Mouse (Mus musculus) hindbrain, embryonic 16.5 days (tissue): ENCODE measurements at regions not wholly inside any gene's neighbourhood (a gene's known extent, or its start where the extent isn't known, plus 50 kb on each side); places are given as distances from the start of the nearest gene placed in this dataset.

ENCODE experiments used
- ATAC-seq: fragments of 200-750 bp; cut with Nextera tagmentation; 2 replicates; pipeline ENCODE4 v1.8.0; 2017; ENCODE audit warnings: moderate TSS enrichment, moderate library complexity
- H3K27ac ChIP-seq: fragments of 300-500 bp; sonication (generic); 2 replicates; pipeline ENCODE4 v1.5.1; 2014; ENCODE audit warnings: low read depth, mild to moderate bottlenecking, control low read depth, low read length, moderate library complexity
- H3K27me3 ChIP-seq: fragments of 300-500 bp; sonication (generic); replicated peaks from 2 replicates; pipeline ENCODE4 v1.6.1; 2014; ENCODE audit warnings: low read length; ENCODE audit not compliant: control insufficient read depth, insufficient read depth
- H3K36me3 ChIP-seq: fragments of 300-500 bp; sonication (generic); 2 replicates; pipeline ENCODE4 v1.6.1; 2014; ENCODE audit warnings: mild to moderate bottlenecking, low read length, moderate library complexity, mixed read lengths; ENCODE audit not compliant: control insufficient read depth, insufficient read depth
- H3K4me1 ChIP-seq: fragments of 300-500 bp; sonication (generic); 2 replicates; pipeline ENCODE4 v1.6.1; 2014; ENCODE audit warnings: low read depth, low read length; ENCODE audit not compliant: control insufficient read depth, insufficient read depth
- H3K4me2 ChIP-seq: fragments of 300-500 bp; sonication (generic); 2 replicates; pipeline ENCODE4 v1.6.1; 2014; ENCODE audit warnings: mild to moderate bottlenecking, low read length, control low read depth, moderate library complexity
- H3K4me3 ChIP-seq: fragments of 300-500 bp; sonication (generic); 2 replicates; pipeline ENCODE4 v1.5.1; 2014; ENCODE audit warnings: mild to moderate bottlenecking, low read length, control low read depth, moderate library complexity
- H3K9ac ChIP-seq: fragments of 300-500 bp; sonication (generic); 2 replicates; pipeline ENCODE4 v1.6.1; 2014; ENCODE audit warnings: low read depth, mild to moderate bottlenecking, control low read depth, low read length, moderate library complexity
- H3K9me3 ChIP-seq: fragments of 300-500 bp; sonication (generic); 2 replicates; pipeline ENCODE4 v1.6.1; 2014; ENCODE audit warnings: mild to moderate bottlenecking, low read length, moderate library complexity; ENCODE audit not compliant: control insufficient read depth
- whole genome bisulfite sequencing: fragments of 180-500 bp; shearing (Covaris S2); extraction: QIAGEN DNeasy Blood & Tissue Kit; methylation state at CpG from one replicate; pipeline ENCODE4 v1.1.7; 2014; 5-methylcytosine and 5-hydroxymethylcytosine counted together

DNA sequence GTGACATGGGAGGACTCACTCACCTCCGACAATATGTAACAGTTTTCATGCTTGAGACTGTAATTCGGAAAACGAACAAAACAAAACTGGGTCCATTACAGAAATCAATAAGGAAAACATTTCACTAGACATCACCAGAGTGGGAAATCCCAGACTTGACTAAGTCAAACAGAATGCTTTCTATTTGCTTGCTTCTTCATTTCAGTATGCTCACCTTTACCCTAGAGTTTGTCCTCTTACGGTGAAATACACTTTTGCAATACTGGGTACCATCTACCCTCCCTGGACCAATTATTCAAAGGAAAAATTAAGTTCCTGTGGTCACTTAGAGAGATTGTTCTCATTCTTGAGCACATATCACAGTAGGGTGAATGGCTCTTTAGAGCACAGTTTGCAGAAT lies 613.4 kb upstream of the 4930412O13Rik start:
- Histone ChIP-seq H3K27ac (no peak overlapping the region), H3K4me3 (no peak overlapping the region), H3K4me1 (no peaks in the 10 kb centered on the region), H3K36me3 (no peaks in the 10 kb centered on the region), H3K9me3 (no peaks in the 10 kb centered on the region), H3K4me2 (no peak overlapping the region), H3K9ac (no peak overlapping the region), H3K27me3 (no peaks in the 10 kb centered on the region)
- ATAC-seq: no peak
- WGBS: 98% methylated on average over 4 of the region's 4 CpGs

DNA sequence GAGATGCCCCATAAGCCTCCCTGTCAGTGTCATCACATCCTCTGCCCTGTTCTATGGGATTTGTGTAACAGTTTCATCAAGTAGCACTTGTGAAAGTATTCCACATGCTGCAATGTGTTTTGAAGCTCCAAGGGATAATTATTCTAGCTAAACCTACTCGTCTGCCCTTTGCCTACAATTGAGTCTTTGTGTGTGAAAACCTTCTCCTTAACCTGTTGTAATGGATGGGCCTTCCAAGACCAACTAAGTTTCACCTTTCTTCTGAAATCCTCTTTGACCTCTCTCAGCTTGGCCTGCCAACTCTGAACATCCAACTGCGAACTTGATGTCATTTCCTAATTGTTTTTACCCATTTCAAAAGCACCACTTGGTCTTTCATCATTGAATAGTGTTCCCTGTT lies 597.6 kb upstream of the 4930412O13Rik start:
- H3K4me1 ChIP-seq: no peaks in the 10 kb centered on the region
- no peak overlapping the region for H3K9ac ChIP-seq
- H3K4me2 ChIP-seq: no peak overlapping the region
- no peaks in the 10 kb centered on the region for H3K36me3 ChIP-seq
- no peak for ATAC-seq
- 92% methylated on average over 2 of the region's 2 CpGs for WGBS
- H3K27me3 ChIP-seq: no peaks in the 10 kb centered on the region
- no peak overlapping the region for H3K27ac ChIP-seq
- no peaks in the 10 kb centered on the region for H3K9me3 ChIP-seq
- H3K4me3 ChIP-seq: no peak overlapping the region

DNA sequence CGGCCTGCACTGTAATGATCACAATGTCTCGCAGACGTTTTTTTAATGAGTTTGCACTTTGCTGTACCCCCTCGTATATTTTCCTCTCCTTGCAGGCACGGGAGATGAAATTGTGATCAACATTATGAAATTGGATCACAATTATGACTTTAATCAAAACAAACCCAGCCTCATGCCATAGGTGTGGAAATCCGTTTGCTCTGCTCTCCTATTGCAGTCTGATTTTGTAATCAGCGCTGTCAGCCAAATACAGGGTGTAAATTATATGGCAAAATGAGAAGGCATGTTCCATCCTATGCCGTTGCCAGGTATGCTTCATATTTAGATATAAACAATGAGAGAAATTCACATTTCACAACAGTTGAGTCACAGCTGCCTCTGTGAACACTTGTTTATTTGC lies 595.3 kb upstream of the 4930412O13Rik start:
- H3K4me2 ChIP-seq: no peak overlapping the region
- no peak overlapping the region for H3K4me3 ChIP-seq
- 78% methylated on average over 8 of the region's 8 CpGs for WGBS
- ATAC-seq: no peak
- H3K27ac ChIP-seq: no peak overlapping the region
- H3K9me3 ChIP-seq: no peaks in the 10 kb centered on the region
- H3K36me3 ChIP-seq: no peaks in the 10 kb centered on the region
- H3K4me1 ChIP-seq: no peaks in the 10 kb centered on the region
- no peak overlapping the region for H3K9ac ChIP-seq
- H3K27me3 ChIP-seq: no peaks in the 10 kb centered on the region

DNA sequence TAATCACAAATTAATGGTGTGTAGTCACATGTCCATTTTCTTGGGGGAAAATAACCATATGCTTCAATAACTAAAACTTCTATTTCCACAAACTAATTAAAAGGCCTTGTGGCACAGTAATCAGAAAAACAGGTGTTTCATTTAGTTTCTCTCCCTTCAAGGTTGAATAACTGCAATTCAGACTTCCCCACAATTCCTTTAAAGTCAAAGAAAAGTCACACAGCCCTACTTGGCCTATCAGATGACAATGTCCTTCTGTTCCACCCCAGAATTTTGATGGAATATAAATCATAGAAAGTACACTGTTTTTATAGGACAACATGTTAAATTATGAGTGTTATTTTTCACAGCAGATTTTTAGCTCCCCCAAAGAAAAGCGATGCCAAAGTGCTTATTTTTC lies 594.0 kb upstream of the 4930412O13Rik start:
- Histone ChIP-seq H3K36me3 (no peaks in the 10 kb centered on the region), H3K9me3 (no peaks in the 10 kb centered on the region), H3K4me3 (no peak overlapping the region), H3K4me1 (no peaks in the 10 kb centered on the region), H3K9ac (no peak overlapping the region), H3K27ac (no peak overlapping the region), H3K27me3 (no peaks in the 10 kb centered on the region), H3K4me2 (no peak overlapping the region)
- WGBS: 95% methylated on average over 1 of the region's 1 CpGs
- no peak for ATAC-seq

DNA sequence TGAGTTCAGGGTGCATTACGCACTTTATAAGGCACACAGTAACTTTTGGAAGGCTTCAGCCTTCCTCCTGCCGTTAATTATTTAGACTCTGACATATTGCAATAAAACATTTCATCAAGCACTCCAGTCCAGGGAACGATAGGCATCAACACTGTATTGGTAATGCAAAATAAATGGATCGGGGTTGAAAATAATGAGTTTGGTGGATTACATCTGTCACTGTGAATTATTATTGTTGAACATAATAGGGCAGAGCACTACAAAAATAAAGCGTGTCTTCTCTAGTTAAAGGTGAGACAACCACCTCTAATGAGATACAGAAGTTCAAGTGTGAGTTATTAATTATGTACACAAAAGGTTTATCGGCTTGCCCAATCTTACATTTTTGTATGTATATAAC lies 593.4 kb upstream of the 4930412O13Rik start:
- no peak overlapping the region for H3K4me3 ChIP-seq
- 82% methylated on average over 6 of the region's 6 CpGs for WGBS
- ATAC-seq: no peak

DNA sequence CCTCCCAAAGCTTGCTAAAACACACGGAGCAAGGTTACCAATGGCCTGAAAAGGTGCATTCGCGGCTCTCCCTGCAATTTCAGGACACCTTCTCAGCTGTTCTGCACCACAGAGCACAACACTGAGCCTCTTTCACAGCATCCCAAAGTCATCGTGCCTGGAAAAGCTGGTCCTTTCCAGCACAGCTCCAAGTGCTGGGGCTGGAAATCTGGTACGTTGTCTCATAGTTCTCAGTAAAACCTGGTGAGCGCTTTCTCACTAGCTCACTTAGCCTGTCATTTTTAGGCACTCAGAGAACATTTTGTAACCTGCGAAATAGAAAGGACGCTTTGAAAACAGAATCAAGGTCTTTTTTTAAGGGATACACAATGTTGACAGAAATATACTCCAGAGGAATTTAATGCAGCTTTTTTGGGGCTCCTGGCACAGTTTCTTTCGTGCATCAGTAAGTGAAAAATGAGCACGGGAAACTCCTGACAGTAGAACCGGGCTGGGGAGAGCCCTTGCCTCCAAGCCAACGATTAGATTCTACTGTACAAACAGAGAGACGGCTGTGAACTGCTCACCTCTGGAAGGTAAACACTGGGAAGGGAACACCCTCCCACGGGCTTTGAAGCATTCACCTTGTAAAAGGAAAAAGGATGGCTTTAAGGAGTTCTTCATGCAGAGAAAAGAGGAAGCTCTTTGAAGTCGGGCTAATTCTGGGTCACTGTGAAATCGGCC lies 549.3 kb upstream of the 4930412O13Rik start:
- Histone ChIP-seq H3K4me2 (peak overlapping the region; percentile 3; the same call in 1 of the 2 replicates), H3K9me3 (no peaks in the 10 kb centered on the region), H3K27me3 (no peaks in the 10 kb centered on the region), H3K9ac (no peak overlapping the region), H3K27ac (no peak overlapping the region), H3K36me3 (no peaks in the 10 kb centered on the region), H3K4me3 (no peak overlapping the region), H3K4me1 (no peaks in the 10 kb centered on the region)
- WGBS: 44% methylated on average over 16 of the region's 16 CpGs
- ATAC-seq: no peak

More for the DNA sequence above, 593.4 kb upstream of the 4930412O13Rik start:
- H3K9me3 ChIP-seq: no peaks in the 10 kb centered on the region
- H3K36me3 ChIP-seq: no peaks in the 10 kb centered on the region
- no peak overlapping the region for H3K4me2 ChIP-seq
- H3K27me3 ChIP-seq: no peaks in the 10 kb centered on the region
- no peaks in the 10 kb centered on the region for H3K4me1 ChIP-seq
- no peak overlapping the region for H3K9ac ChIP-seq
- H3K27ac ChIP-seq: no peak overlapping the region

DNA sequence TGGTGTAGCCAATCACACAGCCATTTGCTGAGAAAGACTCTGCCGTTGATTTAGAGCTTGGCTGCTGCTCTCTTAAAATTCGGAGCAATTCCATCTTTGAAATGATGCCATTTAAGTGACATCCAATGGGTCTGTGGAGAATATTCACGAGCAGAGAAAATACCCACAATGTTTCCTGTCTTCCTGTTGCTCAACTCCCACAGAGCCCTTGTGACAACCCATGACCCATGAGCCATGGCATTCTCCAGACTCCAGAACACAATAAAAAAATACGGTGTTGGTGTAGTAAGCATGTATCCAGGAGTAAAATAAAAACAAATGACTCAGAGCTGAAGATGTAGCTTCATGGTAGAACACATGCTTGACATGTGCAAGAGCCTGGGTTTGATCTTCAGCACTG lies 532.1 kb upstream of the 4930412O13Rik start:
- Histone ChIP-seq H3K4me3 (no peak overlapping the region), H3K36me3 (no peaks in the 10 kb centered on the region), H3K27ac (no peak overlapping the region), H3K27me3 (no peaks in the 10 kb centered on the region), H3K9ac (no peak overlapping the region), H3K4me2 (no peak overlapping the region), H3K9me3 (no peaks in the 10 kb centered on the region), H3K4me1 (no peaks in the 10 kb centered on the region)
- WGBS: 74% methylated on average over 4 of the region's 4 CpGs
- ATAC-seq: no peak

DNA sequence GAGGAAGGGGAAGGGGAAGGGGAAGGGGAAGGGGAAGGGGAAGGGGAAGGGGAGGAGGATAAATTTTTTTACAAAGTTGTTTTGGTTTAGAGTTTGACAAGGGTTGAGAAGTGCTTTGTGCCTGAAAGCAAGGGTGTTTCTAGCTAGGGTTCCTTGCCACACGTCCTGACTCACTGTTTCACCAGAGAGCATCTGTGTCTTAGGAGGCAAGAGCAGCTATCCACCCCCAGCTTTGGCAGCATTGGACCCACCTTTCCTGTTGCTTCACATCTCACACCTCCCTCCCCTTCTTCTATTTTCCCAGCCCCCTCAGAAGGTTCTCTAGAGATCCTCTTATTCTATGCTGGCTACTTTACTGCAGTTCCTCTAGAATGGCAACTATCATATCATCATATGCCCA lies 531.1 kb upstream of the 4930412O13Rik start:
- H3K36me3 ChIP-seq: no peaks in the 10 kb centered on the region
- WGBS: 36% methylated on average over 1 of the region's 1 CpGs
- H3K27ac ChIP-seq: no peak overlapping the region
- no peak for ATAC-seq
- no peaks in the 10 kb centered on the region for H3K4me1 ChIP-seq
- H3K9ac ChIP-seq: no peak overlapping the region
- H3K4me3 ChIP-seq: no peak overlapping the region
- no peak overlapping the region for H3K4me2 ChIP-seq
- H3K9me3 ChIP-seq: no peaks in the 10 kb centered on the region
- H3K27me3 ChIP-seq: no peaks in the 10 kb centered on the region

DNA sequence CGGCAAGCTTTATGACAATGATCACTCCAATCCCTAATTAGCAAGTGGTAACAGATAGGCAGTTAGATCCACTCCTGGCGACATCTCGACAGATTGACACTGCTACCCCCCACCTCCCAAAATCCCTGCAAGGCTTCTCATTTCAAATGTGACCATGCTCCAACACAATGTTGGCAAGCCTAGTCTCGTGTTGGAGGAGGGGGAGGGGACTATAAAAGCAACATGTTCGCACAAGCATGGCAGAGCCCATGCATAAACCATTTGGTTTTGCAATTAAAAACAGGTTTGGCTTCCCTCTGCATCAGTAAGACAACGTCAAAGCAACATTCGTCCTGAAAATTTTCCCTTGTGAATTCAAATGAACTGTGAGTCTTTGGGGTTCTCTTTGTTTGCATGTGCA lies 528.9 kb upstream of the 4930412O13Rik start:
- ATAC-seq: peak; percentile 50
- Histone ChIP-seq H3K36me3 (no peaks in the 10 kb centered on the region), H3K9ac (no peak overlapping the region), H3K4me2 (no peak overlapping the region), H3K27ac (no peak overlapping the region), H3K4me1 (no peaks in the 10 kb centered on the region), H3K4me3 (no peak overlapping the region), H3K27me3 (no peaks in the 10 kb centered on the region), H3K9me3 (no peaks in the 10 kb centered on the region)
- 40% methylated on average over 7 of the region's 7 CpGs for WGBS

DNA sequence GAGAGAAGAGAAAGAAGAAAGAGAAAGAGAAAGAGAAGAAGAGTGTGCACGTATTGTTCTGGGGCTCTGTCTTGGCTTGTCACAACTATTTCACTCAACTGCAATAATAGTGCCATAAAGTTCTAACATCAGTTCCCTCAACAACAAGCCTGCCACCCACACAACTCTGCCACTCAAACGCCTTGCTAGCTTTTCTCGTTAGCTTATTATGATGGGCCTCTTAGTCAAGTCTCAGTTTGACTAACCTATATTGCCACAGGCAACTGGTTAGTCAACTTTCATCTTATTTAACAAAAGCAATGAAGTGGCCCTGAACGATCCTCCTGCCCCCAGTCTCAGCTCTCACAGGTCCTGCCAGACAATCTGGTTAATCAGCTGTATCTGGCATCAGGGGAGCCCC lies 521.0 kb upstream of the 4930412O13Rik start:
- Histone ChIP-seq H3K4me2 (no peak overlapping the region), H3K9ac (no peak overlapping the region), H3K27ac (no peak overlapping the region), H3K4me1 (no peaks in the 10 kb centered on the region), H3K36me3 (no peaks in the 10 kb centered on the region), H3K27me3 (no peaks in the 10 kb centered on the region), H3K9me3 (no peaks in the 10 kb centered on the region), H3K4me3 (no peak overlapping the region)
- WGBS: 72% methylated on average over 4 of the region's 4 CpGs
- ATAC-seq: no peak
